Mouse (Mus musculus) stomach, postnatal 0 days (tissue): ENCODE measurements around the gene Gm10491. TPM values are rescaled to one million over a fixed set of nuclear protein-coding genes. Genes with fewer than 3 reads are reported as not detected.

Source experiments
- ATAC-seq: fragments of 200-750 bp; cut with Nextera tagmentation; 2 replicates; pipeline ENCODE4 v1.8.0; 2017; ENCODE audit not compliant: low FRiP score, low TSS enrichment
- DNase-seq: peaks from one replicate; pipeline ENCODE4 v3.0.0-alpha.2; 2016; ENCODE audit warnings: low spot score
- H3K27ac ChIP-seq: fragments of 300-500 bp; sonication (generic); replicated peaks from 2 replicates; pipeline ENCODE4 v1.5.1; 2014; ENCODE audit warnings: mild to moderate bottlenecking, control low read depth
- H3K27me3 ChIP-seq: fragments of 300-500 bp; sonication (generic); 2 replicates; pipeline ENCODE4 v1.6.1; 2014; ENCODE audit warnings: low read length; ENCODE audit not compliant: control insufficient read depth, insufficient read depth
- H3K36me3 ChIP-seq: fragments of 300-500 bp; sonication (generic); 2 replicates; pipeline ENCODE4 v1.6.1; 2014; ENCODE audit warnings: low read length, mixed read lengths; ENCODE audit not compliant: control insufficient read depth, insufficient read depth
- H3K4me1 ChIP-seq: fragments of 300-500 bp; sonication (generic); replicated peaks from 2 replicates; pipeline ENCODE4 v1.6.1; 2014; ENCODE audit warnings: antibody characterized with exemption; ENCODE audit not compliant: control insufficient read depth, insufficient read depth
- H3K4me2 ChIP-seq: fragments of 300-500 bp; sonication (generic); replicated peaks from 2 replicates; pipeline ENCODE4 v1.6.1; 2014; ENCODE audit warnings: low read depth, mild to moderate bottlenecking, control low read depth, moderate library complexity
- H3K4me3 ChIP-seq: fragments of 300-500 bp; sonication (generic); 2 replicates; pipeline ENCODE4 v1.5.1; 2014; ENCODE audit warnings: low read depth, low read length, control low read depth
- H3K9ac ChIP-seq: fragments of 300-500 bp; sonication (generic); 2 replicates; pipeline ENCODE4 v1.6.1; 2014; ENCODE audit warnings: mild to moderate bottlenecking, low read length, control low read depth, mixed read lengths
- H3K9me3 ChIP-seq: fragments of 300-500 bp; sonication (generic); 2 replicates; pipeline ENCODE4 v1.6.1; 2016; ENCODE audit warnings: low read length; ENCODE audit not compliant: control insufficient read depth
- CTCF ChIP-seq: IDR thresholded peaks from 2 replicates; pipeline ENCODE4 v1.5.1; 2016; ENCODE audit warnings: antibody characterized with exemption, low read depth, mild to moderate bottlenecking, moderate library complexity
- EP300 ChIP-seq: optimal IDR thresholded peaks from 2 replicates; pipeline ENCODE3; 2016; ENCODE audit warnings: antibody characterized with exemption
- WGBS: fragments of 180-500 bp; shearing (Covaris S2); extraction: QIAGEN DNeasy Blood & Tissue Kit; methylation state at CpG from one replicate; pipeline ENCODE4 v1.1.7; 2014; 5-methylcytosine and 5-hydroxymethylcytosine counted together
- polyA plus RNA-seq: library from polyadenylated mRNA; unstranded; fragments of >200 nt; fragmentation: Nextera tagmentation; extraction: Ambion mirVana; gene quantifications from 2 replicates; pipeline ENCODE4 v1.2.1, GENCODE M21; 2015

Gm10491 gene
- polyA plus RNA-seq, 1 experiment from 2014 or later: not detected

GRCm38 (mm10) chrX:7883841-7884567 lies 23.6 kb downstream of the Gm10491 start, which contains the start of gene Slc35a2:
Gene Slc35a2 (plus strand): TSS chrX:7884028.
- TF ChIP-seq CTCF (peak; percentile 49), EP300 (no peak)
- H3K27me3 ChIP-seq: no peaks in the 10 kb centered on the region
- ATAC-seq: peak; percentile 98
- H3K9ac ChIP-seq: peak within 1 kb of the TSS; percentile 47
- no peaks in the 10 kb centered on the region for H3K9me3 ChIP-seq
- H3K36me3 ChIP-seq: no peaks in the 10 kb centered on the region
- no peaks in the 10 kb centered on the region for H3K4me1 ChIP-seq
- H3K4me3 ChIP-seq: peak within 1 kb of the TSS; percentile 55
- H3K27ac ChIP-seq: peak within 1 kb of the TSS; percentile 81
- DNase-seq: peak; percentile 85
- H3K4me2 ChIP-seq: peak within 1 kb of the TSS; percentile 59
- WGBS: 17% methylated on average over 49 of the region's 49 CpGs

GRCm38 (mm10) chrX:7879819-7880218 lies 27.8 kb downstream of the Gm10491 start:
- 5% methylated on average over 10 of the region's 11 CpGs for WGBS
- TF ChIP-seq CTCF (peak; percentile 70), EP300 (no peak)
- Histone ChIP-seq H3K27me3 (no peaks in the 10 kb centered on the region), H3K36me3 (no peaks in the 10 kb centered on the region), H3K4me3 (no peak overlapping the region), H3K4me2 (peak overlapping the region; percentile 27), H3K4me1 (no peaks in the 10 kb centered on the region), H3K9me3 (no peaks in the 10 kb centered on the region), H3K9ac (no peak overlapping the region), H3K27ac (no peak overlapping the region)
- no peak for ATAC-seq
- DNase-seq: peak; percentile 60

- peaks cover 2% of the 10 kb centered on the region; the same call in 1 of the 2 replicates for H3K36me3 ChIP-seq
- H3K9me3 ChIP-seq: no peaks in the 10 kb centered on the region
- peak overlapping the region; percentile 70 for H3K4me2 ChIP-seq
- H3K4me3 ChIP-seq: peak overlapping the region; percentile 37
- ATAC-seq (no peak; the same call in 1 of the 2 replicates), DNase-seq (peak; percentile 19)
- 11% methylated on average over 21 of the region's 21 CpGs for WGBS
- no peaks in the 10 kb centered on the region for H3K4me1 ChIP-seq
- H3K27me3 ChIP-seq: no peaks in the 10 kb centered on the region
- H3K9ac ChIP-seq: peak overlapping the region; percentile 48
- no peak overlapping the region for H3K27ac ChIP-seq
- no peak for TF ChIP-seq EP300
- TF ChIP-seq CTCF: no peak
These were observed 29.1 kb downstream of the Gm10491 start for GRCm38 (mm10) chrX:7878495-7878894.

GRCm38 (mm10) chrX:7878007-7878419 lies 29.6 kb downstream of the Gm10491 start, which contains the start of gene Pim2:
Gene Pim2 (plus strand): TSS chrX:7878262.
- Histone ChIP-seq H3K4me3 (peak within 1 kb of the TSS; percentile 37), H3K27ac (no peak within 1 kb of the TSS), H3K4me1 (no peaks in the 10 kb centered on the region), H3K9me3 (no peaks in the 10 kb centered on the region), H3K27me3 (no peaks in the 10 kb centered on the region), H3K36me3 (peaks cover 2% of the 10 kb centered on the region; the same call in 1 of the 2 replicates), H3K4me2 (peak within 1 kb of the TSS; percentile 70), H3K9ac (peak within 1 kb of the TSS; percentile 48)
- TF ChIP-seq CTCF (no peak), EP300 (no peak)
- WGBS: 14% methylated on average over 30 of the region's 38 CpGs
- DNase-seq (peak; percentile 87), ATAC-seq (peak; percentile 94)

- Histone ChIP-seq H3K27me3 (no peaks in the 10 kb centered on the region), H3K36me3 (peaks cover 2% of the 10 kb centered on the region; the same call in 1 of the 2 replicates), H3K9me3 (no peaks in the 10 kb centered on the region), H3K4me2 (no peak overlapping the region), H3K4me1 (no peaks in the 10 kb centered on the region), H3K4me3 (no peak overlapping the region), H3K27ac (no peak overlapping the region), H3K9ac (no peak overlapping the region)
- ATAC-seq (no peak), DNase-seq (no peak)
- WGBS: 57% methylated on average over 3 of the region's 3 CpGs
- TF ChIP-seq CTCF (no peak), EP300 (no peak)
These were observed 37.8 kb downstream of the Gm10491 start for GRCm38 (mm10) chrX:7869826-7870225.

- Histone ChIP-seq H3K4me2 (no peak overlapping the region), H3K4me1 (no peaks in the 10 kb centered on the region), H3K27me3 (no peaks in the 10 kb centered on the region), H3K27ac (no peak overlapping the region), H3K36me3 (peaks cover under 1% of the 10 kb centered on the region; the same call in 1 of the 2 replicates), H3K4me3 (no peak overlapping the region), H3K9ac (no peak overlapping the region), H3K9me3 (no peaks in the 10 kb centered on the region)
- WGBS: 63% methylated on average over 2 of the region's 2 CpGs
- ATAC-seq (no peak), DNase-seq (no peak)
- TF ChIP-seq EP300: no peak
- no peak for TF ChIP-seq CTCF
These were observed 39.1 kb downstream of the Gm10491 start for GRCm38 (mm10) chrX:7868506-7868905.
